Mouse (Mus musculus): ENCODE data around the gene Car2.

- TF ChIP-seq CTCF (IDR thresholded peaks at IDR 0.05; ENCODE audit: borderline replicate concordance, extremely low read depth, insufficient read depth, insufficient read length) (no peak), POLR2A (IDR thresholded peaks at IDR 0.05; ENCODE audit: borderline replicate concordance, extremely low read depth, insufficient read depth, insufficient read length, poor library complexity, severe bottlenecking) (no peak)
These were observed 62.2 kb downstream of the Car2 start for GRCm38 (mm10) chr3:14948067-14948800.
